Mouse (Mus musculus) hematopoietic stem cell, adult 5-6 weeks (primary cell): ENCODE measurements around the gene Palm3. TPM values are rescaled to one million over a fixed set of nuclear protein-coding genes. Genes with fewer than 3 reads are reported as not detected.

Experiments
- ATAC-seq, 2 experiments: fragments of 125-278 bp in 1 of 2; replicated peaks in 1 of 2; 2 replicates each; pipeline ENCODE4 v1.8.0; 2016 to 2017; ENCODE audit warnings: inconsistent platforms in 2 of 2, mild to moderate bottlenecking in 2 of 2, moderate number of reproducible peaks in 2 of 2, low read depth in 1 of 2, moderate TSS enrichment in 1 of 2; ENCODE audit not compliant: low FRiP score in 2 of 2, poor library complexity in 2 of 2, severe bottlenecking in 2 of 2, insufficient read depth in 1 of 2, low TSS enrichment in 1 of 2
- total RNA-seq: library from RNA; stranded (forward); fragments of 172-1452, 232-1000 nt; gene quantifications from 2 replicates; pipeline ENCODE4 v1.2.3, GENCODE M21; 2017

Gene Palm3
- total RNA-seq, 1 experiment from 2014 or later: not detected

- no peak for ATAC-seq
Measured at GRCm38 (mm10) chr8:84069169-84069568, 47.9 kb downstream of the Palm3 start.

GRCm38 (mm10) chr8:84069750-84070149, 48.5 kb downstream of the Palm3 start:
- ATAC-seq: no peak

- ATAC-seq: no peak
Measured at GRCm38 (mm10) chr8:84070241-84070640, 49.0 kb downstream of the Palm3 start.

GRCm38 (mm10) chr8:84070667-84071066, 49.4 kb downstream of the Palm3 start:
- no peak for ATAC-seq

- ATAC-seq: no peak
Measured at GRCm38 (mm10) chr8:84071921-84072320, 50.6 kb downstream of the Palm3 start.

GRCm38 (mm10) chr8:84072321-84072720, 51.0 kb downstream of the Palm3 start:
- no peak for ATAC-seq

- no peak for ATAC-seq
Measured at GRCm38 (mm10) chr8:84073230-84073976, 52.1 kb downstream of the Palm3 start.

- no peak for ATAC-seq
Measured at GRCm38 (mm10) chr8:84076412-84076811, 55.1 kb downstream of the Palm3 start.

- no peak for ATAC-seq
Measured at GRCm38 (mm10) chr8:84076849-84077248, 55.6 kb downstream of the Palm3 start.

GRCm38 (mm10) chr8:84079206-84079605, 57.9 kb downstream of the Palm3 start:
- ATAC-seq: no peak

Other genes starting within 250 kb of the Palm3 start
- 4.2 and 5.0 TPM in 2 replicates for gene Adgrl1, start 121.4 kb upstream of the Palm3 start, total RNA-seq
- 0.30 TPM in 1 of 2 replicates, not detected in the other for gene Gm10644, start 66.3 kb upstream of the Palm3 start, total RNA-seq
- gene Asf1b, start 66.0 kb upstream of the Palm3 start, total RNA-seq: 22.3 and 22.5 TPM in 2 replicates
- gene Prkaca, start 48.5 kb upstream of the Palm3 start, total RNA-seq: 24.0 and 27.6 TPM in 2 replicates
- gene Samd1, start 23.8 kb upstream of the Palm3 start, total RNA-seq: 52.8 and 53.4 TPM in 2 replicates
- gene 1700067K01Rik, start 20.0 kb upstream of the Palm3 start, total RNA-seq: 0.31 and 1.1 TPM in 2 replicates
- not detected in 2 replicates for gene 2210011C24Rik, start 9.3 kb upstream of the Palm3 start, total RNA-seq
- gene Il27ra, start 21.1 kb downstream of the Palm3 start, total RNA-seq: 14.8 and 19.4 TPM in 2 replicates
- gene Rln3, start 23.5 kb downstream of the Palm3 start, total RNA-seq: not detected in 2 replicates
- 2.5 and 3.6 TPM in 2 replicates for gene Gm10643, start 43.7 kb downstream of the Palm3 start, total RNA-seq
- gene Rfx1, start 45.4 kb downstream of the Palm3 start, total RNA-seq: 2.3 and 5.3 TPM in 2 replicates
- 21.0 and 23.1 TPM in 2 replicates for gene Dcaf15, start 83.3 kb downstream of the Palm3 start, total RNA-seq
- 1.4 and 2.7 TPM in 2 replicates for gene Podnl1, start 104.5 kb downstream of the Palm3 start, total RNA-seq
- 5.8 and 7.0 TPM in 2 replicates for gene Cc2d1a, start 126.5 kb downstream of the Palm3 start, total RNA-seq
- gene 4930432K21Rik, start 126.6 kb downstream of the Palm3 start, total RNA-seq: 2.7 and 3.8 TPM in 2 replicates
- gene Nanos3, start 163.7 kb downstream of the Palm3 start, total RNA-seq: not detected in 2 replicates
- 6.8 and 13.4 TPM in 2 replicates for gene Zswim4, start 215.6 kb downstream of the Palm3 start, total RNA-seq
- gene D8Ertd738e, start 228.2 kb downstream of the Palm3 start, total RNA-seq: 68.7 and 88.1 TPM in 2 replicates
- gene Mri1, start 235.9 kb downstream of the Palm3 start, total RNA-seq: 12.5 and 16.5 TPM in 2 replicates
- 6.6 and 17.1 TPM in 2 replicates for gene Ccdc130, start 248.9 kb downstream of the Palm3 start, total RNA-seq